Mouse (Mus musculus) erythroblast, embryonic 14.5 days (primary cell): Measurements from ENCODE around the gene Hivep2.

Experiments
- GATA1 ChIP-seq: IDR thresholded peaks from 2 replicates; pipeline ENCODE4 v1.6.1; 2012; ENCODE audit warnings: low read length, inconsistent platforms, mixed read lengths
- TAL1 ChIP-seq: IDR thresholded peaks from 3 replicates; pipeline ENCODE4 v1.6.1; 2012; ENCODE audit warnings: low read length, inconsistent platforms, mixed read lengths

DNA sequence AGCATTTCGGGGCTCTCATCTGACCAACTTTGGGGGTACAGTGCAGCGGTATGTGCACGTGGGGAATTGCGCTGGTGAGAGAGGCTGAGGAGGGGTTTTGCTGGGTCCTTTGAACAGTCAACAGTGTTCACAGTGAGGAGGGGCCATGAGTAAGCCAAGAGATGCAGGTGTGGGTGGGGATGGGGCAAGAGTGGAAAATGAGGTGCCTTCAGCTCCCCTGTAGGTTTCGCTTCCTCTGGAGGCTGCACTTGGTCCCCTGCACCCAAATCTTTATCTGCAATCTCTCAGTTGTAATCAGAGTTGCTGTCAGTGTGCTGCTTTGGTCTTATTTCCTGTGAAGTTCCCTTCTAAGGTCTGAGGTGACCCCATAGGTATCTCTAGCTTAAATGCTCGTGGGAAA, 27.5 kb downstream of the Hivep2 start:
- TF ChIP-seq GATA1 (no peak), TAL1 (no peak)
